Mouse (Mus musculus): ENCODE data around the gene Lmln.
"Not testable (repeated sequence)": the region's sequence is repeated elsewhere in the genome, so short reads cannot be mapped to it uniquely, and the experiment has no call there.

Lmln gene

DNA sequence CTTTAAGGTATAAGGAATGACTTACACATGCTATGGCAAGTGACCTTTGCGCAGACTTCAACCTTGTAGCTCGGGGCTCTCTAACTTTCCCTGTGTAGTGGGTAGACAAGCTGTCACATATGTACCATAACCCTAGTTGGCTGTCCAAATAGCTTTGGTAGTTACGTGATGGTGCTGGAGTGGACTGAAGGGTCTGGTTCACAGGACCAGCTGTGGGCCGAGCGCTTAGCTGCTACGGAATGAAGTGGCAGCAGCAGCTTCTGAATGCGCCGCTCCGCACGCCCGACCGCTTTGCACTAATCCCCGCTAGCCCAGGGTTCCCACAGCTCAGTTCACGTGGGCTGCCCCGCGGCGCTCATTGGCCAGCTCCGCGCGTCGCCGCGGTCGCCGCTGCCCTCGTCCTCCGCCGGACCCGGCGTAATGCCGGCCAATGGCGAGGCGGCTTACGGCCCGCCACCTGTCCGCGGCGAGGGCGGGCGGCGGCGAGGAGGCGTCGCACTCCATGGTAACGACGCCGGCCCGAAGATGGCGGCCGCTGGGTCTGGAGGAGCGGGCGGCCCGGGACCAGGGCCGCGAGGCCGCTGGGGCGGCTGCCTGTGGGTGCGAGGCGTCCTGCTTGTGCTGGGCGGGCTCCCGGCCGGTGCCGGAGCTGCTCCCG lies at the start of gene Lmln:
Gene Lmln, plus strand, starts transcription at position 498 of the 658 bp plus-strand sequence.
- peak; percentile 93 to 96 for DNase-seq

DNA sequence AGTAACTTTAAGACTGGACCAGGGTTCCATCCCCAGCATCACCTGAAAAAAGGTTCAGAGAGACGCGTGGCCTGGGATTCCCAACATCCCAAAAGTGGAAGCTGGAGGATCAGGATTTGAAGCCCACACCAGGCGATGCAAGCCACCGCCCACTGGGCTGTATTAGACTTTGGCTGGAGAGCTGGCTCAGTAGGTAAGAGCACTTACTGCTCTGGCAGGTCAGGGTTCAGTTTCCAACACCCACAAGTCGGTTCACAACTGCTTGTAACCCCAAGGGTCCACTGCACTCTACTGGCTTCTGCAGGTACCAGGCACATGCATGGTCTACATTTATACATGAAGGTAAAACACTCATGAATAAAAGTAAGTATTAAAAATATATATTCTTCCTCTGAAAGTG lies 48.5 kb upstream of the Lmln start:
- no peak for DNase-seq

DNA sequence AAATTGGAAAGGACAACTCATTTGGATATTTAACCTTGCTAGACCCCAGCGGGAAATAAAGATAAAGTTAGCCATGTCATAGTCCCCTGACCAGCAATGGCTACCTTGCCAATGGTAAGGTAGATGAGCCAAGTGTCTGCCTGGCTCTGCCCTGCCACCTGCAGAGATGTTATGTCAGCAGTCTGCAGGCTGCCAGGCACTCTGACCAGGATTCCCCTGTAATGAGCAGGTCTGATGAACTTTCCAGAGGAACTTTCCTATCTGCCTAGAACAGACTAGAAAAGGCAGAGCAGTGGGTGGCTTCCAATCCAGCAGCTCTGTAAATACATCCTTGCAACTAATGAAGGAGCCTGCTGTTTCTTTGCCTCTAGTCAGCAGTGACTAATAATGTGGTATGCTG lies 47.4 kb upstream of the Lmln start:
- DNase-seq, result peak; percentile 75 to 78

DNA sequence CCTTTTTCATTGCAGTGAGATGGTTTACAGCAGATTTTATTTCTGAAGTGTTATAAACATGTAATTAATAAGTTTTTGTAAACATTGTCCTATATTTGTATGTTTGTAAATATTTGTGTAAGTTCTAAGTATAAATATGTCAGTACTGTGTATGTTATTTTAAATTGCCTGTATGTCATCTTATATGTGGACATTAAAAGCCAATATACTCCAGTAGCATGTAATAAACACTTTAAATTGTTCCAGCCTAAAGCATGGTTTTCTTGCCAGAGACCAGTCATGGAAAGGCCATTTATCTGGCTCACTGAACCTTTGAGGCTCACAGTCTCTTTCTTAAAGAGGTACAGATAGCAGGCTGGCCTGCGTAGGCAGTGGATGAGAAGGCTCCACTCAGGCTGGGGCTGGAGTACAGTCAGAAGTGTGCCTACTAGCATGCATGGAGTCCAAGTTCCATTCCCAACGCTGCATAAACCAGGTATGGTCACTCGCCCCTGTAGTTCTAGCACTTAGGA lies 46.9 kb upstream of the Lmln start:
- no peak for DNase-seq

GRCm38 (mm10) chr16:33015986-33016385 lies 46.3 kb upstream of the Lmln start:
- no peak for DNase-seq

DNA sequence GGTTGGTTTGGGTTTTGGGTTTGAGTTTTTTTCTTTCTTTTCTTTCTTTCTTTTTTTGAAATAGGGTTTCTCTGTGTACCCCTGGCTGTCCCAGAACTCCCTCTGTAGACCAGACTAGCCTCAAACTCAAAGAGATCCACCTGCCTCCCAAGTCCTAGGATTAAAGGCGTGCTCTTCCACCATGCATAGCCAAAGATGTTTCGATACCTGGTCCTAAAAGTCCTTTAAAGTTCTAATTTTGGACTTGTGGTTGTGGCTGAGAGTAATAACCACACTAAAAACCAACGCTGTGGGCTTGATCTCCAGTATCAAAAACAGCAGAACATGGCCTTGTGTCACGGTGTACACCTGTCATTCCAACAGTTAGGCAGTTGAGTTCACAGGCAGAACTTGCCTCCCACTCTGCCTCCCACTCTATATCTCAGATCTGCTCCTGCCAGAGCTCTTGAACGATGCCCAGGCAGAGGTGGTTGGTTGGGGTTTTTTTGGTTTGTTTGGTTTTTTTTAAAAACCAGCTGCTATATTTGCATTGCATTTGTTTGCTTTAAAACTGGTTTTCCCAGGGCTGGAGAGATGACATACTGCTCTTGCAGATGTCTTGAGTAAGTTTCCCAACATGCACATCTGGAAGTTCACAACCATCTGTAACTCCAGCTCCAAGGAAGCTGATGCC lies 44.5 kb upstream of the Lmln start:
- DNase-seq, result no peak

GRCm38 (mm10) chr16:33019117-33019770 lies 43.1 kb upstream of the Lmln start:
- no peak for DNase-seq

DNA sequence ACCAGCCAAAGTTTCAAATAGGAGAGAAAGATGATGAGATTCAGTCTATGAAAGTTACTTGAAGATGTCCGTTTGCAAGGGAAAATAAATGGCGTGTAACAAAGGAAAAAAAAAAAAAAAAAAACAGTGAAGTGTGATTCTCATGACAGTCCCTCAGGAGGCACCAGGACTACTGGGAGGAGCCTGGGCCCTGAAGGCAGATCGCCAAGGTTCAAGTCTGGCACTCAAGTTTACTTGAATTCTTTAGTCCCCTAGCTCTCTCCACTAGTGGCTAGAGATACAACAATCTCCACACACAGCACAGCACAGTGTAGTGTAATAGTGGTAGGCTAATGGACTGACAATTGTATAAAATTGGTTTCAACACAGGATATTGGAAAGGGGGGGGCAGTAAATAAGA lies 40.9 kb upstream of the Lmln start:
- no peak for DNase-seq

DNA sequence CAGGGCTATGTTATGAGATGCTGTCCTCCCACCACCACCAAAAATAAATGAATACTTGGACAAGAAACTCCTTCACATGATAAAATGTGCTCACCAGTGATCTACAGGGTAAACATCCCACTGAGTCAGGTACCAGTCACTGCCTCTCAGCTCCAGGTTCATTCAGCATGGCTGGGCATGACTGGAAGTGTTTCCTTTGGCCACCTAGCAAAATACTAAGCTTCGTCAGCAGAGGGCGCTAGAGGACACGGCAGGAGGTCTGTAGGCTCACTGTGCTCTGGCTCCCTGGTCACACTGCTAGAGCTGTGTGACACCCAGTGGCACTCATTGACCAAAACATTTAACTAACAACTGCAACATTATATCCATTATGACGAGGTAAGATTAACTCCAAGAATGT lies 38.6 kb upstream of the Lmln start:
- peak; percentile 75 to 87 for DNase-seq

GRCm38 (mm10) chr16:33024456-33025104 lies 37.7 kb upstream of the Lmln start:
- DNase-seq, result no peak

- no peak for DNase-seq
Observed at GRCm38 (mm10) chr16:33026357-33026756, 36.0 kb upstream of the Lmln start.

- DNase-seq, result no peak
Observed at GRCm38 (mm10) chr16:33036006-33036405, 26.3 kb upstream of the Lmln start.

- no peak for DNase-seq
Observed at GRCm38 (mm10) chr16:33042682-33043081, 19.6 kb upstream of the Lmln start.

- DNase-seq, result no peak
Observed at GRCm38 (mm10) chr16:33043268-33043667, 19.1 kb upstream of the Lmln start.

DNA sequence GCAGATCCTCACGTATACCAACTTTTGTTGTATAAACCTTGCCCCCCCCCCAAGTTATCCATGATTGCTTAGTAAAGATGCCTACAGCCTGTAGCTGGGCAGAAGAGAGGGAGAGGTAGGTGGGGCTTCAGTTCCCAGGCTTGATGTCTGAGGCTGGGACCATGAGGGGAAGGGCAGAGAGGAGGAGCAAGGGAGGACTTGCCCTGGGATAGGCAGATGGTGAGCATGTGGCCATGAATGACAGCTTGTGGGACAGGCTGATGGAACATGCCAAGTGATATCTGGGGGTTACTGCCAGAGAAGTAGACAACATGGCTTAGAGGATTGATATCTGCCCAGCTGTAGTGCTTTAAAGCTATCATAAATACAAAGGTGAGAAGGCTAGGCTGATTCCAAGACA lies 14.3 kb upstream of the Lmln start:
- DNase-seq, result no peak

DNA sequence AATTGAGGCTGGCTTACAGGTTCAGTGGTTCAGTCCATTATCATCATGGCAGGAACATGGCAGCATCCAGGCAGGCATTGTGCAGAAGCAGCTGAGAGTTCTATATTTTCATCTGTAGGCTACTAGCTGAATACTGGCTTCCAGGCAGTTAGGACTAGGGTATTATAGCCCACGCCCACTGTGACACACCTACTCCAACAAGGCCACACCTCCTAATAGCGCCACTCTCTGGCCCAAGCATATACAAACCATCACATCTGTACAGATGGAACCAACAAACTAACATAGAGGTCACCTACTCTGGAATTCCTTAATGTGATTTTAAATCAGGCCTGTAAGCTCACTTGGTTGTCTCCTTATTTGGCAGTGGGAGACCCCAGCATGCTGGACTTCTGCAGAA lies 13.6 kb upstream of the Lmln start:
- no peak for DNase-seq

GRCm38 (mm10) chr16:33049809-33050208 lies 12.5 kb upstream of the Lmln start:
- no peak for DNase-seq

GRCm38 (mm10) chr16:33053141-33053540 lies 9.2 kb upstream of the Lmln start:
- no peak for DNase-seq

- not testable (repeated sequence) for DNase-seq
Observed at GRCm38 (mm10) chr16:33054927-33055326, 7.4 kb upstream of the Lmln start.

DNA sequence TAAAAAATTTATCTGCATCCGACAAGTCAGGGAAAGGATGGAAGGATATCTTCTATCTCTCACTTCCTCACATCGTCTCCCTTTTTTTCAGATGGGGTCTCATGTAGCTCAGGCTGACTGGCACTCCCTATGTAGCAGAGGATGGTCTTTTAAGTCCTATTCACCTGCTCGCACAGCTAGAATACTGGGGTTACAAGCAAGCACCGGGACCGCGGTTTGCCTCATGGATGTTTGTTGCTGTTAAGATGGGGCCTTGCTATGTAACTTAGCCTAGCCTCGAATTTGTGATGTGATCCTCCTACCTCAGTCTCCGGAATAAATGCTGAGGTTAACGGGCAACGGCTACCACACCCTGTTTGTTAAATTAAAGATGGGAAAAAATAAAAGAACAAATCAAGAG lies 6.7 kb upstream of the Lmln start:
- DNase-seq, result peak in 1 of 2 experiments; percentile 25

DNA sequence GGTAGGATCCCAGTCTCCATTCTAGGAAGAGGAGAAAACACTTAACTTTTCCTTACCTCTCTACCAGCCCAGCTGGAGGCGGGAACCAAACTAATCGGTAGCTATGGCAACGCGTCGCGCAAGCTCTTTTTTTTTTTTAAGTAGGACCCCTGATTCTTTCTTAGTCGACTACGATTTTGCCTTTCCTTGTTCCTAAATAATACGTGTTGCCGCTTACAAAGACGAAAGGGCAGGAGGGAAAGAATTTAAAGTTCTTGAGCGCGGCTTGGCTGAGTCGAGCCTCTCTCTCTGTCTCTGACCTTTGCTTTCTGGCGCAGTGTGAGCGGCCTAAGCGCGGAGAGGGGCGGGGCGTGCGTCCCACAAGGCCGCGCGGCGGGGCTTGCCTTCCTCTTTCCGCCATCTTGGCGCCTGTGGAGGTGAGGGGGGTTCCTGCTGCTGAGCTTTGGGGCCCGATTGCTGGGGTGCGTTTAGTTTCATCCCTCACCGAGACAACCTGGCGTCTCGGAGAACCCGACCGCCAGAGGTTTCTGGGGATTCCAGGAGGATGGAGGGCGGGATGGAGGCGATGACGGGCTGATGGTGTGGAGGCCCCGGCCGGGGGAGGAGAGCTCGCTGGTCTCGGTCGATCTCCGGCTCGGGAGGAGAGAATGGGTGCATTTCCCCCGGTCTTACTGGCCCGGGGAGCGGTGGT lies 6.1 kb upstream of the Lmln start, which contains the start of the genes Iqcg and Rpl35a:
Gene Iqcg, minus strand, starts transcription at position 124 of the 691 bp plus-strand sequence.
Gene Rpl35a, plus strand, starts transcription at position 359 of the 691 bp plus-strand sequence.
- DNase-seq, result peak; percentile 93 to 94

DNA sequence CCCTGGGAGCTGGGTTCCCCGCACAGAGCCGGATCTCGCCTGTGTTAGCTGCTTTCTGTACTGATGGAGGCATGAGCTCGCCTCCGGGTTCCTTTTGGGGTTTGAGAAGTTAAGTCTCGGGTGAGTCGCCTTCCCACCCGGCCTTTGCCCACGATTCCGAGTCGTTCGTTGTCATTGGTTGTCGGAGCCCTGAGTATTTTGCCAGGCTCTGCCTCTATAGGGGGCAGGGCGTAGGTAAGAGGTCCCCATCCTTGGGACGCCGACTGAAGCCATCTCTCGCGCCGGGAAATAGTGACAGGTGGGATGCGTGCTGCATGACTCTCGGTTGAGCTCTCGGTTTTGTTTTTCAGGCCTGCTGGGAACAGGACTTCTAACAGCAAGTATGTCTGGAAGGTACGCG lies 5.5 kb upstream of the Lmln start:
- DNase-seq, result peak in 1 of 2 experiments; percentile 37

GRCm38 (mm10) chr16:33058033-33058432 lies 4.3 kb upstream of the Lmln start:
- no peak for DNase-seq

Data from cerebellum, postnatal 25 days (tissue).